Mouse (Mus musculus): ENCODE measurements around the gene Helz.

DNA sequence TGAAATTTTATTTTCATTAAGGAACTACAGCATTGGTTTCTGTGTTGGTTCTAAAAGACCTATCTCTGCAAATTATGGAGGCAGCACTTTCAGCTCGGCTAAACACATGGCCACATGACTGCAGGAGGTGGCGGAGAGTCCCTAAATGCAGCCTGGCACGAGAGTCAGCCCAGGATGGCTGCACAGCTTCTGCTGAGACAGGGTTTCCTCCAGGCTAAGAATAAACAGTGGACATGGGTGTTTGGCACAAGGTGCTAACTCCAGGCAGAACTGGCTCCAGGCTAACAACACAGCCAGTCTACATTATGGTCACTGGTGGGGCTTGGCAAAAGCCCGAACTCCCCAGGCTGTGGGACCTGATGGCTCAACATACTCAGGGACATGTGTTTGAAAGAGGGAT is 183.2 kb downstream of the Helz start:
- TF ChIP-seq POLR2A (IDR thresholded peaks at IDR 0.05; ENCODE audit: insufficient read depth, low read length) (no peak), CTCF (IDR thresholded peaks at IDR 0.05; ENCODE audit: low read depth, low read length) (no peak), EP300 (IDR thresholded peaks at IDR 0.05; ENCODE audit: insufficient read depth, low read depth, low read length) (no peak)

Measured in ES-Bruce4 (cell line).